Mouse (Mus musculus) heart, postnatal 0 days (tissue): ENCODE measurements at regions not wholly inside any gene's neighbourhood (a gene's known extent, or its start where the extent isn't known, plus 50 kb on each side); places are given as distances from the start of the nearest gene placed in this dataset.

Source experiments
- CTCF ChIP-seq: IDR thresholded peaks from 2 replicates; pipeline ENCODE4 v1.5.1; 2016; ENCODE audit warnings: antibody characterized with exemption, control low read depth, low read depth
- EP300 ChIP-seq: IDR thresholded peaks from 2 replicates; pipeline ENCODE4 v1.6.1; 2016; ENCODE audit warnings: antibody characterized with exemption, low read depth

GRCm38 (mm10) chr8:87063588-87063987 is 178.5 kb upstream of the N4bp1 start:
- TF ChIP-seq CTCF (no peak), EP300 (no peak)
